Mouse (Mus musculus) layer of hippocampus, postnatal 36 days (tissue): ENCODE results near the gene Dnajc25. TPM values are rescaled to one million over a fixed set of nuclear protein-coding genes. Genes with fewer than 3 reads are reported as not detected.

Experiments used
- DNase-seq, 2 experiments: peaks; one replicate each; pipeline ENCODE4 v3.0.0; 2022
- total RNA-seq, 2 experiments: library from RNA; stranded (reverse); gene quantifications; 2 replicates each; pipeline ENCODE4 v1.2.3; 2021

Dnajc25 gene
- 1 to 10 TPM; 4.4 to 6.6 TPM for total RNA-seq

DNA sequence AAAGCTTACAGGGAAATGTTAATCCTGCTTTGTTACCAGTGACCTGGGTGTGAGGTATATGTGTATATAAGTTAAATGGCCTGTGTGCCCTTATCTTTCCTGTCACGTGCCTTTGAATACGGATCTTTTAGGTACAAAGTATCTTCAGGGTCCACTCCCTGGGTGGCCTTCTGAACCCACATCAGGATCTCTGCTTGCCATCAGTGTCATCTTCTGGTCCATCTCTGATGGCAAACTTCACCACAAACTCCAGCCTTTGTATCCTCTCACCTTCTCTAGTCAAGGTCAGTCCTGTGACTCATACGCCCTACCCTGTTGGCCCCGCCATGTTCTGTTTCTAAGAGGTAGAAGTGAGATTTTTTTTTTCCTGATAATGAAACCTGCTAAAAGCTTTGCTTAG is at the start of gene Dnajc25:
Gene Dnajc25 (plus strand): TSS at position 301 of the 400 bp plus-strand sequence.
- no peak for DNase-seq

DNA sequence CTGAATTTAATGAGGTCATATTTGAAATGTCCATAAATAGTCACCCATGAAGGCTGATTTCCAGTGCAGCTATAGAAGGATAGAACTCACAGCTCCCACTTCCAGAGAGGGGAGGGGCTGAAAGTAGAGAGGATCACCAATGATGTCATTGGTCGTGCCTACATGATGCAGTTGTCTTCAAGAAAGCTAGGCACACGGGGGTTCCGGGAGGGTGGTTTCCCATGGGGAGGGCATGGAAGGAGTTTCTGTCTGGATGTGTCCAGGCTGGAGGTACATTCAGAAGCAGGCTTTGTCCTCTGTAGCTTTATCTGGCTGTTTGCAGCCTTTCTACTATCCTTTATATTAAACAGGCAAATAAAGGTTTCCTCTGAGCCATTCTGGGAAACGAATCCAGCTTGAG is 46.5 kb upstream of the Dnajc25 start:
- DNase-seq, result no peak

DNA sequence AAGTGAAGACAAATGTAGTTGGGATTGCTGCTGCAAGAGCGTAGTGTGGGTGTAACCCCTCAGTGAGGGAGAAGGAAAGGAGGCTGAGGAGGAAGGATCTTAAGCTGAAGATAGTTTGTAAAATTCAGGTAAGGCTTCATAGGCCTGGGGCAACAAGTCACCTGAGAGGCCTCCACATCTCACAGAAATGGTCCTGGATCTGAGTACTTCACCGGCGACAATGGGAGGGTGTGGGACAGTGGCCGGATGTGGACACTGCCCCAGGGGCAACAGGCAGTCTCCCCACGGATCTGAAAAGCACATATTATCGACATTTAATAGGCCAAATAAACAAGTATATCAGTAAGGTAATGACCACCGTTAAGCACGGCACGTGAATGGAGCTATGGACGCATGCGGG is 42.2 kb upstream of the Dnajc25 start:
- no peak for DNase-seq

DNA sequence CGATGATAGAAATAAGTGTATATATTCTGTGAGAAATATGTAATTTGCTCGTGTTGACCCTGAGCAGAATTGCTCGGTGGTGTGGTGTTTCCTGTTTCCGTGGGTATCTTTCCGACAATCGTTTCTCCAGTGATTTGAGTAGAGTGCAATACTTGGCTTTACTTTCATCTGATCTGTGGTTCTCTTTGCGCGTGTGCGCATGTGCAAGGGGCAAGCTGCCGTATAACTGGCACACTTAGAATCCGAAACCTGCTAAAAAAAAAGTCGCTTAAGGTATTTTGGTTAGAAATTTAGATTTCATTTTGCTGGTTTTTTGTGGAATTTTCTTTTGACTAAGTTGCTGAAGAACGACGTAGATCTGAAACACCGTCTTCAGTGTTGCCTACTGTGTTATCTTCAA is 33.1 kb upstream of the Dnajc25 start:
- DNase-seq, result no peak

DNA sequence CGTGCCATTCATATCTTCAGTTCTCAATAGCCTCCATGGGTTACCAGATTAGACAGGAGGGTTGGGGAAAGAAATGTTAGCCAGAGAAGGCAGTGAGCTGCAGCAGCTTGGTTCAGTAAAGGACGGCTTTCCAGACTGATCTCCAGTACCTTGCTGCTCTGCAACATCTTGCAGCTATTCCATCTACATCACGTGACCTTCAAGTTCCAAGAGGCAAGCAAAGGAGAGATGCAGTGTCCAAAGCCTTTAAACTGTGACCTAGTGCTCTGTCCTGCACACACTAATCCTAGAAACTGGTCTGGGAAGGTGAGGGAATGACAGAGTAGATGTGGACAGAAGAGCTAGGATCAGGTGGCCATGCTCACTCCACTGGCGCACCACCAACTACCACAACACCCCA is 31.6 kb upstream of the Dnajc25 start:
- DNase-seq, result no peak

DNA sequence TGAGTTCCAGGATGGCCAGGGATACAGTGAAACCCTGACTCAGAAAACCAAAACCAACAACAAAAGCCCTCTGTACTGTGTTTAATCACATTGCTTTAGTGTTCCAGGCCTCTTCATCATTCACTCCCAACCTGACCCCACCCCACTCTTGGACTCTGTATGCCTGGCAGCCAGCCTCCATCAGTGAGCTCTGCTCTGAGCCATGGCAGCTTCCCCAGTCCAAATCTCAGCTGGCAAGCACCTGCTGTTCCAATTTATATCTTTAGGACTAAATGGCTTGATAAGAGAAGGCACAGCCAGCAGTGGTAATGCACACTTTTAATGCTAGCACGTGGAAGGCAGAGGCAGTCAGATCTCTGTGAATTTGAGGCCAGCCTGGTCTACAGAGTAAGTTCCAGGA is 29.7 kb upstream of the Dnajc25 start:
- DNase-seq, result no peak

DNA sequence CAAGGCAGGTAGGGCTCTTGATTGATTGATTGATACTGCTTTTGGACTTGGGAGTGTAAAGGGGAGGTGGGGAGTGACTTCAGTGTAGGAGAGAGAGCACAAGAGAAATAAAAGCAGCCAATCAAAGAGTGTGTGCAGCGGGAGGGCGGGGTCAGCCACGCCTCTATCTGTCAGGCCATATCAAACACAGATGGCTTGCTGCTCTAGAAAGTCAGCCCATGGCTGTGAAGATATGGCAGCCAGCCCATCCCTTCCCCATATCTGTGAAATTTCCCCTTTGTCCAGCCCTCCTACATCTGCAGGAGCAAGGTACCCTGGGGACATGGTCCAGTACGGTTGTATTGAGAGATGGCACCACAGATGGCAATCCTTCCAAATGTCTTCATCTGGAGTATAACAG is 24.2 kb upstream of the Dnajc25 start:
- no peak for DNase-seq

DNA sequence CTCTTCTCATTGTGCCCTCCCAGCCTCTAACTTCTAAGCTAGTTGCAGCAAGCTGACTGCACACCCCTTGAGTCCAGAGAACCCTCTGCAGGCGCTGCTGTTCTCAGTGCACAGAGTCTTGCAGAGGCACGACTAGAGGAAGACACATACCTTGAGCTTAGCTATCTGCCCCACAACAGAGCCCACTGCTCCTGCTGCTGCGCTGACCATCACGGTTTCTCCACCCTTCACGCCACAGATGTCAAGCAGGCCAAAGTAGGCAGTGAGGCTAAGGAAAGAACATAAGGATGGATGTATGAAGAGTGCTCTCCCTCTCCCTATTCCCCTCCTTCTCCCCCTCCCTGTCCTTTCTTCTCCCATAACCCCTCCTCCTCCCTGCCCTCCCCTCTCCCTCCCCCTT is 19.2 kb upstream of the Dnajc25 start:
- no peak for DNase-seq

DNA sequence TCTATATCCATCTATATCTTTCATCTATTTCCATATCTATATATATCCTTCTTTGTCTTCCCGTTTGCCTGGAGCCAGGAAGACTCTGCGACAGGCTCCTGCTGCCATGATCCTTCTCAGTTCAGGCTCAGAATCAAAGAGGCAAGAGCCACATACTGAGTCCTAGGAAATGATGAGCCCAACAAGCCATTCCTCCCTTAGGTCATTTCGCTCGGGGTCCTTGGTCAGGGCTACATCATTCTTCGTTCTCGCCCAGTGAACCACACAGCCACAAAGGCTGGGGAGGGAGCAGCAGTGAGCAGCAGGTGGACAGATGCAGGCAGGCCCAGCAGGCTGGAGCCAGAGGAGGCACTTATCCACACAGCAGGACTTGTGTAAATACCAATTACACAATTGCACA is 13.4 kb upstream of the Dnajc25 start:
- DNase-seq, result no peak

DNA sequence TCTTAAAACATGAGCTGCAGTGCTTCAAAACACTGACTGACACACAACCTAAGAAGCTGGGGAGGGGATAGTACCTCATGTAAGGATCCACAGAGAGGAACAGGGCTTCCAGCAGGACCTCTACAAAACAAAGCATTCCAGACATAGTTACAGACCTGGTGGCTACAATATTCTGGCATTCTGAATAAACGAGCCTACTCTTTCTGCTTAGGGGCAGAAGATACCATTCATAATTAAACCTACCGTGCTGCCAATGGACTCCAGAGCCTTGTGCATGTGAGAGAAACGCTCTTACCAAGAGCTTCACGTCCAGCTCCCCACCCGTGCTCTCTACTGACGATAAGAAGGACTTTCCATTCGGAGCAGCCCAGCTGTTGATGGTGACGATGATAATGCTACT is 12.1 kb upstream of the Dnajc25 start:
- DNase-seq, result no peak

DNA sequence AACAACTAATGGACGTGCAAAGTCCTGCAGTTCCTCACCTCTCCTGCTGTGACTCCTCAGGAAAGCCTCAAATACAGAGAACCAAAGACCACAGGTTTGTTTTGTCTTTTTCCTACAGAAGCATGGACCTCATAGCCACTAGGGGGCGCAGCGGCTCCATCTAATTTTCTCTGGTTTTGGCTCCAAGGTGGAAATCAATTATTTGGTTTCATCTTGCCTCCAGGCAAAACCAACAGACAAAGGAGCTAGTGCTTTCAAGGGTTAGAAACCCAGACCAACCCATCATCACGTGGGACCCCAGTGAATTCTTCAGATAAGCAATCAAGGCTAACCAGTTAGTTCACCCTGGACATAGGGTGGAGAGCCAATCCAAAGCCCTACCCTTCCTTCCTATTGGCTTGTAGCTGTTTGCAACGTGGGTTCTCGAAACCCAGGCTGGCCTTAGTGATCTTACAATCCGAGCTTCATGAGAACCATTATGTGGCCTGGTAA is 9.7 kb upstream of the Dnajc25 start:
- DNase-seq, result peak; percentile 74 to 78

DNA sequence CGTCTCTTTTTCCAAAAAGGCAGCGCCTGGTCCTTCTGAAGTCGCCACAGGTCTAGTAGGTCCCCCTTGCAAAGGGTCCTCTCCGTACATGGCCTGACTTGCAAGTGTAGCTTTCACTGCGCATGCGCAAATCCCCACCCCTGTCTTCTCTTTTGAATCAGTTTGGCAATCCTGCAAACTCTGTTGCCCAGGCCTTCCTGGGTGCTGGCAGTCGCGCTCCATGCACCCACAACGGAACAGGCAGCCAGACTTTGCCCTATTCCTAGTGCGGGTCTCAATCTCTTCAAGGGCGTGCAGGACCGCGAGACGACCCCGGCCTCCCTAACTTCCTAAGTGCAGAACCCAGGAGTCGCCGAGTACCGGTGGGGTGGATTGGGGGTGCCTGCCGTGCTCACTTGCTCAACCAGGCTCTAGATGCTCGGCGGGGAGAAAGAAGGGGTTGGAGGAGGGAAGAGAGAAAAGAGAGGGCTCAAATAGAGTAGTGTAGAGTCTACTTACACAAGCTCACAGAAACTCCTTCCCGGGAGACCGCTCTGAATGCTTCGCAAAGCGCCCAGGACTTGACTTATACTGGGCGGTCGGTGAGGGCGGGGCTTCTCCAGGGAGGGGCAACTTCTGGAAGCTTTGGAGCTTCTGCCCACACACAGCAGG is 8.2 kb upstream of the Dnajc25 start, which contains the start of gene Ptgr1:
Gene Ptgr1 (minus strand): TSS at position 580 of the 651 bp plus-strand sequence.
- DNase-seq, result peak; percentile 77 to 81

DNA sequence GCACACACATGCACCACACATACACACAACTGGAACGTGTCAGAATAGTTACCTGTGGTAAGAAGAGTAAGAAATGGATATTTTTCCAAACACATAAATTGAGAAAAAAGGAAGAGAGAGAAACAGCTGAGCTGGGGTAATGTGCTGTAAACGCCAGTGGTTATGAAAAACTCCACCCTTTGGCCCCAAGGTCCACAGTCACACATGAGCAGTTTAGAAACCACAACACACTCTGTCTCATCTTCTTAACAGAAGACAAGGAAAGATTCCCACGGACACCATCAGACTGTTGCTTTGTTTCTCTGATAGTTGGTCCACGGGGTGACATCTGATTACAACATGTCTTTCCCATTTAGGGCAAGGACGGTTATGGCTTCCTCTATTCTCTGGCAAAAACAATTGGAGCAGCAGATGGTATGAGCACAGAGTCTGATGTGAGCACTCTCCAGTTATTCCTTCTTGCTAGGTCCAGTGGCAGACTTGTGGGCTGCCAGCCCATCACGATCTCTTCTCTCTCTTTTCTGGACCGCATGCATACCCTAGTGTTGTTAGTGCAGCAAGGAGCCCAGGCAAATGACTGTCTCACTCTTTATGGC is 5.5 kb upstream of the Dnajc25 start:
- DNase-seq, result no peak

DNA sequence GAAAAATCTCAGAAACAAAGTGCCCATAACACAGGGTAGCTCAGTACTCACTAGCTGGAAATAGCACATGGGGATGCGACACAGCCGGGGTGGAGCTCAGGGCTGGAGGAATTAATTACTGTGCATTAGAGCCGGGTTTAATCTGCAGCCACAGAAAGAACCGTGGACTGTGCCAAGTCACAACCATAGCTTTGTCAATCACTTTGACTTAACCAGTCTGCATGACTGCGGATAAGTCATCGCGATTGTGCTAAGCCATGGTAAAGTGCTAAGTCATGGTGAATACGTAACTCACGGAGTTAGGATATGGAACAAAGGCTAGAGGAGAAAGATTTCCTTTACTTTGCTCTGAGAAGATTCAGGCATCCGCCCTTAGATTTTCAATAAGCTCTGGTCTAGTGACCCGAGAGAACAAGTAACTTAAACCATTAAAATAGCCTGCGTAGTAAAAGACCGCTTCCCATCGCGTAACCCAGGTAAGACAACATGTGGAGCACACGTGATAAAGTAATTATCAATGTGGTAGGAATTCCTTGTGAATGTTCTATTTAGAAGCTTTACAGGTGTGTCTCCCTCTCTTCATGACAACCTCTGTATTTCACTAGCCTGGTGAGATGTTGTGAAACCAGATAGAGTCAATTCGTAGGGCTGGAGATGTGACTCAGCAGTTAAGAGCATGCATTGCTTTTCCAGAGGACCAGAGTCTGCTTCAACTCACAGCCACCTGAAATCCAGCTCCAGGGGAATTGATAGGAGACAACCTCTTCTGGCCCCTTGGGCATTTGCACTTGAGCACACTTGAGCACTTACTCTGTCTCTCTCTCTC is 4.0 kb upstream of the Dnajc25 start:
- no peak for DNase-seq

DNA sequence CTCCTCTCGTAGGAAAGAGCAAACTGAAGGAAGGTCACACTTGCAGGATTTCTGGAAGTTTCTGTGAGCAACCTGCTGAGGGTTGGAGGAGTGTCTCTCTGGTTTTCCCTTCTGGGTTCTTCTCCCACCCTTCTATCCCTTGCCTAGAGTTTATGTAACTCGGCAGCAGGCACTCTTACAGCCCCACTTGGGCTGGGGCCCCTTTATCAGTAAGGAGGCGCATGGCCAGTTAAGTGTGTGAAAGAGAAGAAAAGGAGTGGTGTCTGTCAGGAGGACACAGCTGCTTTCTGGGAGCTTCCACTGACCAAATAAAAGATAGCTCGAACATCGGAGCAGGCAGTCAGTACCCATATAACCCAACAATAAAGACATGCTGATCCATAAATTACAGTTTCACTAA is 2.7 kb upstream of the Dnajc25 start:
- no peak for DNase-seq

DNA sequence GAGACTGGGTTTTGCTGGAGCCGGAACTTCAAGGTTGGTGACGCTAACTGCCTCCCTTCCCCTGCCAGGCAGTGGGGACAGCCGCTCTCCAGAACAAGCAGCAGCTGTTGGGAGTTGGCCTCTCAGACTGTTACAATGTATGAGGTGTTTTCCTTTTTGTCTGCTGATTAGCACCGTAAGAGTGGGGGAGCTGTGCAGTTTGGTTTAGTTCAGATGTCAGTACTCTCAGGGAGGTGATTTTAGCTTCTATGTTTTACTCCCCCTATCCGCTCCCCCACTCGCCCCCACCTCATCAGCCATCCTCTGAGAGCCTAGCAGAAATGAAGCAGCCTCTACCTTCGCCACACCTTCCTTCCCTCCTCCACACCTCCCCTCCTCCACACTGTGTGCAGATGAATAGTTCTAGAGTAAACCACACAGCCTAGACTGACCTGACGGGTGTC is 410 bp downstream of the Dnajc25 start:
- no peak for DNase-seq

DNA sequence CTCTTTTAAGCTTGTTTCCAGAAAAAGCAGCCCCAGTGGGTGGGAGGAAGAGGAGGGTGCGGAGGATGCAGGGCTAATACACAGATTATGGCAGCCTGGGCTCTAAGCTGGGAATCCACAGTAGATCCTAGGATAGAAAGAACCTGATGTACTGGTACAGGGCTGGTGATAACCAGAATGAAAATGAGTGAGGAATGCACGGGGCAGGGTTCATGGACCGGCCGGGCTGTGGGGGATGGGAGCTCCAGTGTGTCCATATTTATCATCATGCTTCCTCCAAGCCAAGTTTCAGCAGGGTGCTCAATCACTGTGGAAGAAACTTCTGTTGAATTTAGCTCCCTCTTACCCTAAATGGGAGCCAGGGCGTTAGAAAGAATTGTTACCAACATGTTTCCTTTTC is 2.2 kb downstream of the Dnajc25 start:
- DNase-seq, result no peak

DNA sequence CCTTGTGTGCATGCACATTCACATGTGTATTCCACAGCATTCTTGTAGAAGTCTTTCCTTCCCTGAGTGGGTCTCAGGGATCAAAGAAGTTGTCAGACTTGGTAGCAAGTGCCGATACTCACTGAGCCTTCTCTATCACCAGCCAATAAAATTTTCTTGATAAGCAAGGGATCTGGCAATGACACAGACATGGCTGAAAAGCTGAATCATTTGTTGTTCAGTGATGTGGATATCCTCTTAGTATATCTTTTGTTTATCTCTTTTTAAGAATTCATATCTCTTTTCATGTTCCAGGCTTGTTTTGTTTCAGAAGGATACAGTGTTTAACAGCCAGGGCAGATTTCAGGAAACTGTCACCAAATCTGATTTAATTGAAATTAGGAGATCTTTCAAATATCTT is 3.8 kb downstream of the Dnajc25 start:
- no peak for DNase-seq

DNA sequence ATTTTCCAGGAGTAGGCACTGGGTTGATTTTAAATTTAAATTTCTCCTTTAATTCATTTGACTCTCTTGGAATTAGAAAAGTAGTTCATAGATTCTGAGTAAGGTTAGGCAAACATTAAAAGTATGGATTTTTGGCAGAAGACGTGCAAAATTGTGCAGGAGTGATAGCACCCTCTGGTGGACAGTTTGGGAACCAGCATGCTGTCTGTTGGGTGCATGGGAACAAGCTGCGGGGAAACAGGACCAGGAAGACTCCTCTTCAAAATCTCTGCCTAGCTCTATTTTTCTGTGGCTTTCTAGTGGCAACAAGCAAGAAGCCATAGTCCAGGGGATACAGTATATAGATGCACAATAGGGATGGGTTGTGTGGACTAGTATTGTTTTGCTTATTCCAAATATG is 4.8 kb downstream of the Dnajc25 start:
- peak; percentile 68 to 71 for DNase-seq

DNA sequence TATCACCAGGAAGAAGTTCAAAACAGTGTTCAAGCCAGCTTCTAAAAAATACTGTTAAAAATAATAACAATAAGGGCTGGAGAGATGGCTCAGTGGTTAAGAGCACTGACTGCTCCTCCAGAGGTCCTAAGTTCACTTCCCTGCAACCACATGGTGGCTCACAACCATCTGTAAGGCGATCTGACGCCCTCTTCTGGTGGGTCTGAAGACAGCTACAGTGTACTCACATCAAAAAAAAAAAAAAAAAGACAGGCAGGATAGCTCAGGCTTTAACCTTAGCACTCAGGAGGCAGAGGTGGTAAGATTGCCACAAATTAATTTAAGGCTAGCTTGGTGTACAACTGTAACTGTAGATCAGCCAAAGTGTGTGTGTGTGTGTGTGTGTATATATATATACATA is 5.8 kb downstream of the Dnajc25 start:
- no peak for DNase-seq

DNA sequence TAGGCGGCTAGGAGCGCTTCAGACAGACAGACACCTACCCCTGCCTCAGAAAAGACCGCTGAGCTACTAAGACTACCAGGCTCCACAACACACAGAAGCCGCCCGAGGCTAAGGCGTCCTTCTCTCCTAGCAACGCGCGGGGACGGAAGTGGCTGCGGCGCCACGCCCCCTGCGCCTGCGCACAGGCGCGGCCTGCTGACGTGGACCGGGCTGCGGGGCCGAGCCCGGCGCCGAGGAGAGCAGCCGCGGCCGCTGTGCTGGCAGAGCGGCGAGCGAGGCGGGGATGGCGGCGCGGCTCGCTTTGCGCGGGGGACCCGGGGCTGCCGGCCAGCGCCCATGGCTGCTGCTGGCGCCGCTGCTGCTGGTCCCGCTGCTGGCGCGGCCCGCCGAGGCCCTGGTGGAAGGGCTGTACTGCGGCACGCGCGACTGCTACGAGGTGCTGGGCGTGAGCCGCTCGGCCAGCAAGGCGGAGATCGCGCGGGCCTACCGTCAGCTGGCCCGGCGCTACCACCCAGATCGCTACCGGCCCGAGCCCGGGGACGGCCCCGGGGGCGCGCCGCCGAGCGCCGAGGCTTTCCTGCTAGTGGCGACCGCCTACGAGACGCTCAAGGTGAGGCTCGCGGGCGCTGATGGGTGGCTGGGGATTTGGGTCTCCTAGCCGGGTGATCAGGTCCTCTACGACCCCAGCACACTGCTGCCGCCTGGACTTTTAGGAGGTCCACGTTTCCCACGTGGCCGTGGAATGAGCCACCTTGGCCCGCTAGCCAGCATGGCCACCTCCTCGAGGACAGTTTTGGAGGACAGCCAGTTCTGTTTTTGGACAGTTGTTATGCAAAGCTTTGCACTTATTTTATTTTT is 8.3 kb downstream of the Dnajc25 start, which contains the start of gene Gm20503:
Gene Gm20503 (plus strand): TSS at position 263 of the 858 bp plus-strand sequence.
- peak; percentile 91 to 92 for DNase-seq

DNA sequence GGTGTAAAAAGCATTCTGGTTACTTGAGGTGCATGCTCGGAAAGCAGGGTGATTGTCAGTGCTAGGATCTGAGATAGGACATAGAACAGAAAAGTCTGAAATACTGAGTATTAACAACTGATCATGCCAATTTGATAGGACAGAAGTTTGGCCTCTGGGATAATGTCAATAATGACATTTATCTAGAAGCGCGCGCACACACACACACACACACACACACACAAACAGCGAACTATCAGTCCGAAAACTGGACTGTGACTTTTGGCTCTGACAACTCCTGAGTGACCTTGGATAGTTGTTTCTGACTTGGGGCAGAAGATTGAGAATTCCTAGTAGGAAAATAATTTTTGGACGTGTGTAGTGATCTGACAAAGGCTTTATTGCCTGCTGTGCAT is 8.9 kb downstream of the Dnajc25 start:
- no peak for DNase-seq
